Mouse (Mus musculus): ENCODE measurements around the gene Rnf5.

Rnf5 gene

DNA sequence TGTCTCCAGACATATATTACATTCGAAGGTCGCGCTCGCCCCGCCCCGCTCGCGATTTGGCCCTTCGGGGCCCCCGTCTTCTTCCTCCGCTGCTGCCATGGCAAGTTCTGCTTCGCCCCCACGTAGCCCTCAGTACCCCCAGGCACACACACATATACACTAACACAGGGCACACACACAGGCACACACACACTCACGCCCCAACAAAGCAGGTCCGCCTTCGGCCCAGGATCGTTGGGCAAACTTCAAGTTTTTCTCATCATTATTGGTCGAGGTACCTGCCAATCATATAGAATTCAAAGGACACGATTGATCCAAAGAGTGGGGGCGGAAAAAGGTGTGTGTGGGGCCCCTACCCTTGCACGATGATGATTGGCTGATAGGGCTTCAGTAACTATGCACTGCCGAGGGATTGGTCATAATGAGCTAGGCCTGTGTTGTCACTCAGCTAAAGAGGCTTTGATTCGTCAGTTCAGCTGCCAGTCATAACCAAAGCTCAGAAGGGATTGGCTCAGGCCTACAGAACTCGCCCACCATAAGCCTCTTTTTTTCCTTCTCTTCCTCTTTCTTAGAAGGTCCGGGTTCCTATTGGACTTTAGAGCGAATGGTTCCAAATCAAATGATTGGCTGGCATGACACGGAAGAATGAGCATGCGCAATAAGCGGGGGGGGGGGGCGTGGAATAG is at the start of gene Rnf5:
Rnf5 (minus strand) TSS at position 316 of the 686 bp plus-strand sequence.
- CTCF ChIA-PET = interaction anchor here (2.1 kb wide), 1 partner anchor 15 kb away, joined by 4 read pairs; no protein-coding TSS in a partner anchor

DNA sequence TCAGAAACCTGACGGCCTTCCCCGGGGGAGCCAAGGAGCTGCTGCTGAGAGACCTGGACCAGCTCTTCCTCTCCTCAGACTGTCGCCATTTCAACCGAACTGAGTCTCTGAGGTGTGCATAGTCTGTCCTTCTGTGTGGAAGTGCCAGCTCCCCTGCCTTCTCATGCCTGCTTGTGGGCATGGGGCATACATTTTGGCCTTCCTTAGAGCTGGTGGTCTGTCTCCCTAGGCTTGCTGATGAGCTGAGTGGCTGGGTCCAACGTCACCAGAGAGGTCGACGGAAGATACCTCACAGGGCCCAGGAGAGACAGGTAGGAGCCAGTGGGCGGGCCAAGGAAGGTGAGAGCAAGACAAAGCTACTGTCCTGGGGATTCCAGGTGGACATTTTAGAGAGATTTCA is 49.5 kb upstream of the Rnf5 start:
- CTCF ChIA-PET = interaction anchor here (0.5 kb wide), 1 partner anchor 330 kb away, joined by 4 read pairs; no protein-coding TSS in a partner anchor

DNA sequence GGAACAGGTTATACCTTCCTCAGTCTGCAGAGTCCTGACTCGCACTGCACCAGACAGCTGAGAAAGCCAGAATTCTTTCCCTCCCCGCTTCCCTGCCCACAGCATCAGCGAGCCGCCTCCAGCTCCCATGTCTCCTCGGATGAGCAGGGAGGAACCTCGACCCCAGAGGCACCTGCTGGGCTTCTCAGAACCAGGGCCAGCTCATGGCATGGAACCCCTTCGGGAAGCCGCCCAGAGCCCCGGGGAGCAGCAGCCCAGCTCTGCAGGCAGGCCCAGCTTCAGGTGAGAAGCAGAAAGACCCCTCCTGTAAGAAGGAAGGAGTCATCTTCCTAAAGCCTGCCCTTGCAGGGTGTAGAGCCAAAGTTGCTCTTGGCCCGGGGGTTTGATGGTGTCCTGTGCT is 49.1 kb upstream of the Rnf5 start:
- CTCF ChIA-PET = interaction anchor here (0.5 kb wide), 1 partner anchor 331 kb away, joined by 4 read pairs; no protein-coding TSS in a partner anchor

DNA sequence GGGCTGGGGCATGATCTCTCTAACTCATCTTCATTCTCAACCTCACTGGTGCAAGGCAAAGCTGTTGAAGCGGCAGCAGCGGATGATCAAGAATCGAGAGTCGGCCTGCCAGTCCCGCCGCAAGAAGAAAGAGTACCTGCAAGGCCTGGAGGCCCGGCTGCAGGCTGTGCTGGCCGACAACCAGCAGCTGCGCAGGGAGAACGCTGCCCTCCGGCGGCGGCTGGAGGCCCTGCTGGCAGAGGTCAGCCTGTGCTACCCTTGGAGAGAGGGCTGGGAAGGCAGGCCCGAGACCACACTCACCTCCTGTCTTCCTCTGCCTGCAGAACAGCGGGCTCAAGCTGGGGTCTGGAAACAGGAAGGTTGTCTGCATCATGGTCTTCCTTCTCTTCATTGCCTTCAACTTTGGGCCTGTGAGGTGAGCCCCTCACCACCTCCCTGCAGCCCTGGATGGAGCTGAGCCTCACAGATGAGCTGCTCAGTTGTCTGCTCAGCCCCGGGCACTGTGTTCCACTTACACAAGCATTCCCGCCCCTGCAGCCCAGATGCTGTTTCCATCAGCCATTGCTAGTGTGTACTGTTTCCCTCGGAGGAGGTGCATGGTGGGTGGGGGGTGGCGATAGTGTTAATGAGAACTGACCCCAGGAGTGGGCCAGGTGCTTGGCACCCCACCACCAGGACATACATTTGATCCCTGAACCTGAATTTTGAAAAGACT is 48.2 kb upstream of the Rnf5 start:
- CTCF ChIA-PET = no interaction called here

DNA sequence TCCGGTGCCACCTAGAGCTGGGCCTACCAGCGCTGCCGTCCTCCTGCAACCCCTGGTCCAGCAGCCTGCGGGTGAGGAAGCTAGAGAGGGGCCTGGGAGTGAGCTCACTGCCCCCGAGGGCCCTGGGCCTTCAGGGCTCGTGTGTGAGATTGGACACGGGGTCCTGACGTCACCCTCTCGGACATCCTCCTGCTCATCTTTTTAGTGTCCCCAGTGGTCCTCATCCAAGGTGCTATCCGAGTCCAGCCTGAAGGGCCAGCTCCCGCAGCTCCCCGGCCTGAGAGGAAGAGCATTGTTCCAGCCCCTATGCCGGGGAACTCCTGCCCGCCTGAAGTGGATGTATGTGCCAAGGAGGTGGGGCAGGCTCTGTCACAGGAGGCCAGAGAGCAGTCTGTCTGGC is 47.3 kb upstream of the Rnf5 start:
- CTCF ChIA-PET = no interaction called here

DNA sequence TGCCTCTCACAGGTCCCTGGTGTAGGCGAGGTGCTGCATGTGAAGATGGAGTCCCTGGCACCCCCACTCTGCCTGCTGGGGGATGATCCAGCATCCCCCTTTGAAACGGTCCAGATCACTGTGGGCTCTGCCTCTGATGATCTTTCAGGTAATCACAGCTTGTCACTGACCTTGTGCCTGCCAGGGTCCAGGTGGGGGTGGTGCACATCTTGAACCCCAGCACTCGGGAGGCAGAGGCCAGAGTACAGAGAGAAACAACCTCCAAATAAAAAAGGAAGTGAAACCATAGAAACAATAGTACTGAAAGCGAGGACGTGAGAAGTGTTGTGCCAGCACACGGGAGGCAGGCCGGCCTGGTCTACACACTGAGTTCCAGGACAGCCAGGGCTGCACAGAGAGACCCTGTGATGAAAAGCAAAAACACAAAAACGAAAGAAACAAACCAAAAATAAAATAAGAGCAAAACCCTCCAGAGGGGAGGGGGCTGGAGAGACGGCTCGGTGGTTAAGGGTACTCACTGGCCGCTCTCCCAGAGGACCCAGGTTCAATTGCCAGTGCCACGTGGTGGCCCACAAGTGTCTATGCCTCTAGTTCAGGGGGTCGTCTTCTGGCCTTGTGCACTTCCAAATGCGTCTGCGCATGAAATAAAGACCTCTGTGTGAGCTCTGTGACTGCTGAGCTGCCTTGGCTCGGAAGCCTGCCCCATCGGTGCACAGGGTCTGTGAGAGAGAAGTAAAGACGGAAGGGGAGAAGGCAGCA is 45.8 kb upstream of the Rnf5 start:
- CTCF ChIA-PET = no interaction called here

DNA sequence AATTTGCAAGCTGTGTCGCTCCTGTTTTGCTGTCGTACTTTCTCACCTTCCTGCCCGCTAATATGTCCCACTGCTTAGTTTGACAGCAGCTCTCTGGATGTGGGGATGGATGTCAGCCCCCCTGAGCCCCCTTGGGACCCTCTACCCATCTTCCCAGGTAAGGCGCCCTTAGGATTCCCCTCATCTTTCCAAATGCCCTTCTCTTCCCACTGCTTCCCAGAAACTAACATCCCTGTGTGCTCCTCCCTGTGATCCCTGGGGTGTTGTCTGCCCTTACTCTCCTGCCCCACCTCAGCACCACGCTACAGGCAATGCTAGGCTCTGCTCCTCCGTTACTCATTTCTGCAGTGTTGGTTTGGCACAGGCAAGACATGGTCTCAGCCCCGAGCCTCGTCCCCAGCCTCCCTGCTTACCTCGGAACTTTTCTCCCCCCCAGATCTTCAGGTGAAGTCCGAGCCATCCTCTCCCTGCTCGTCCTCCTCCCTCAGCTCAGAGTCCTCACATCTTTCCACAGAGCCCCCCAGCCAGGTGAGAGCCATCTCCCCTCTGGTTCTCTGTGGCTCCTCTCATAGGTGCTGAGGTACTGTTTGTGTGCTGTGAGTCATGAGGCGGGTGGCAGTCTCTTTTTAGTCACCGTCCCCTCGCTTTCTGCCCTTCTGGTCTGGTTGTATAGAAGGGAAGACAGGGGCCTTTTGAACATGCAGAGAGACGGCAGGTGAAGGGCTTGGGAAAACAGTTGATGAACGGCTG is 44.8 kb upstream of the Rnf5 start:
- CTCF ChIA-PET = no interaction called here

DNA sequence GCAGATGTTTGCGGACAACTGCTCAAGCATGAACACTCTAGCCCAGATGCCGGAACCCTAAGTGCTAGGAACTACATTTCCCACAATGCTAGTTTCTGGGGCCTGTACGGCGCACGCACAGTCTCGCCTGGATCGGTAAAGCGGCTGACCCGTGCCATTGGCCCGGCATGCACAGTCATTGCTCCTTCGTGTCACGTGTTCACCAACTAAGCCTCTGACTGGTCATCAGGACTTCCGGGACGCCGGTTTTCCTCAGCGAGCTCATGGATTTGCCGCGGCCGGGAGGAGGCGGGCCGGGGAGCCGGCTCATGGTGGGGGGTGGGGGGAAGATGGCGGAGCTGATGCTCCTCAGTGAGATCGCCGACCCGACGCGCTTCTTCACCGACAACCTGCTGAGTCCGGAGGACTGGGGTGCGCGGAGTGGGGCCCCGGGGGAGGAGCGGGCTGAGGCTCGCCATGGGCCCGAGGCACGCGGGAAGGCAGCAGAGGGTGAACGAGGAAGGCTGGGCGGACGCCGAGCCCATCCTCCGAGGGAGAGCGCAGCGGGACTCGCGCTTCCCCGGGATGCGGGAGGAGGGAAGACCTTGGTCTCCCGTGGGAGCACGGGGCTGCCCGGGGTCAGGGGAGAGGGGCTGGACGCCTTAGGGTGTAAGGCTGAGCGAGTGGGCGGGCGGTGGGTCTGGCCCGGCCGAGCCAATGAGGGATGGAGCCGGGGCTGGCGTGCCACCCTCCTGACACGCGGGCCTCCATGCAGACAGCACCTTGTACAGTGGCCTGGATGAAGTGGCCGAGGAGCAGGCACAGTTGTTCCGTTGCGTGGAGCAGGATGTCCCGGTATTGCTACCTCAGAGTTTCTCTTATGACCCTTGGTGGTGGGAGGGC is 43.7 kb upstream of the Rnf5 start, which contains the start of gene Atf6b:
Atf6b (plus strand) TSS at position 241 of the 882 bp plus-strand sequence.
- CTCF ChIA-PET = no interaction called here

DNA sequence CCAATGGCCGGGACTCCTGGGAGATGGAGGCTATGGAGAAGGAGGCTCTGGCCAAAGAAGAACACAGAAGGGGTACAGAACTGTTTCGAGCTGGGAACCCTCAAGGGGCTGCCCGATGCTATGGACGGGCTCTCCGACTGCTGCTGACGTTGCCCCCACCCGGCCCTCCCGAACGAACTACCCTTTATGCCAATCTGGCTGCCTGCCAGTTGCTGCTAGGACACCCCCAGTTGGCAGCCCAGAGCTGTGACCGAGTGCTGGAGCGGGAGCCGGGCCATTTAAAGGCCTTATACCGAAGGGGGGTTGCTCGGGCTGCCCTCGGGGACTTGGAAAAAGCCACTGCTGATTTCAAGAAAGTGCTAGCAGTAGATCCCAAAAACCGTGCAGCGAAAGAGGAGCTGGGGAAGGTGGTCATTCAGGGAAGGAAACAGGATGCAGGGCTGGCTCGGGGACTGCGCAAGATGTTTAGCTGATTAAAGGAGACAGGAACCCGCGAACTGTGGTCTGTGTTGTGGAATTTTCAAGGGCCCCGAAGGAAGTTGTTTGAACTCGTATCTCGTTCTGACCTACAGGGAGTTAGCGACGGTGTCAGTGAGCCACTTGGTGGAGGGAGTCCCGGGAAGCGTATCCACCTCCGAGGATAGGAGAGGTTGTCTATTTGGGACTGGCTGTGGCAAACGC is 42.5 kb upstream of the Rnf5 start:
- CTCF ChIA-PET = interaction anchor here (0.6 kb wide), 1 partner anchor 229 kb away, joined by 9 read pairs; no protein-coding TSS in a partner anchor

DNA sequence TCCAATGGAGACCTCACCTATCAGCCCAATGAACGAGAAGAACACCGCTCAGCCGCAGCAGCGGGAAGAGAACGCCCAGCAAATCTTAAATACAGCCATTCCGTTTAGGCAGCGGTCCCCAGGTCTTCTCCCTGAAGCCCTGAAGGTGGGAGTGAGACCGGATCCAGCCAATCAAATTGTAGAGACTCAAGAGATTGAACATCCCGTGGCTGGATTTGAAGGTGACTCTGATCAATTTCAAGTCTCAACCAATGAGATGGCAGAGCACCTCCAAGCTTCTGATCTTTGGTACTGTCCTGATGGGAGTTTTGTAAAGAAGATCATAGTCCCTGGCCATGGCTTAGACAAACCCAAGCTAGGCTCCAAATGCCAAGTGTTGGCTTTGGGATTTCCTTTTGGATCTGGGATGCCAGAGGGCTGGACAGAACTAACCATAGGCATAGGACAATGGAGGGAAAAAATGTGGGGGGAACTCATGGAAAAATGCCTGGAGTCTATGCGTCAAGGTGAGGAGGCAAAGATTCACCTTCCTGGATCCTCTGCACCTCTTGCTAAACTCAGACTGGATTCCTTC is 41.9 kb upstream of the Rnf5 start:
- CTCF ChIA-PET = interaction anchor here (0.6 to 0.8 kb wide), 2 partner anchors 230 to 689 kb away, joined by 4 to 9 read pairs; partner anchors contain the start of gene Rps18

DNA sequence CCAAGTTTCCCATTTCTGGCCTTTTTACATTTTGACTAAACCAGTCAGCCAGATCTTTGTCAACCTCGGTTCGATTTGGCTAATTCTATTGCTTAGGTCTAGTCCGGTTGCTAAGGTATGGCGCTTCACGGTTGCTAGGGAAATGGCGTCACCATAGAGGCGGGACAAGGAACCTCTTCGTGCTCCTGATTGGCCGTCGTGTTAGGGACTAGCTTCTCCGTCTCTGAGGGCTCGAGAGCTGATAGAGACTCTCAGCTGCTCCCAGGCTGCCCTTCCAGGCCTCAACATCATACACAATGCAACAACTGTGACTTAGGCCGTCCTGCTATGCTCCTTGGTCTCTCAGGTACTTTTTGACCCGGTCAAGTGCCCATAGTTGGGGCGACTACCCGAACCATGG is 41.1 kb upstream of the Rnf5 start, which contains the start of gene Fkbpl:
Fkbpl (plus strand) TSS at position 157 of the 400 bp plus-strand sequence.
- CTCF ChIA-PET = interaction anchor here (0.8 kb wide), 1 partner anchor 689 kb away, joined by 4 read pairs; the partner anchor contains the start of gene Rps18

DNA sequence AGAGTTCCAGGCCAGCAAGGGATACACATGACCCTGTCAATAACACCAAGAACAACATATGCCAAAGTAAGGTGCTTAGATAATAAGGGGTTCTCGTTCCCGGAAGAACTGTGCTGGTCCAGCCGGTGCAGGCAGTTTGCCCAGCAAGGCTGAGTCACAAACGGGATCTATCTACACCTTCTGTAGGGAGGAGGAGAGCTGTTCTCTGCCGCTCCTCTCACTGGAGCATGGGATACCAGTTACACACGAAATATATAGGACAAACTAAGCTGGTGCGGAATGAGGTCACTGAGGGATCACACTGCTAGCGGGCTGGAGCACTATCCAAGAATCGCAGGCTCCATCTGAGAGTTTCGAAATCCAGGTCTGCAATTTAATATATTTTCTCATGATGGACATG is 40.5 kb upstream of the Rnf5 start:
- CTCF ChIA-PET = no interaction called here

DNA sequence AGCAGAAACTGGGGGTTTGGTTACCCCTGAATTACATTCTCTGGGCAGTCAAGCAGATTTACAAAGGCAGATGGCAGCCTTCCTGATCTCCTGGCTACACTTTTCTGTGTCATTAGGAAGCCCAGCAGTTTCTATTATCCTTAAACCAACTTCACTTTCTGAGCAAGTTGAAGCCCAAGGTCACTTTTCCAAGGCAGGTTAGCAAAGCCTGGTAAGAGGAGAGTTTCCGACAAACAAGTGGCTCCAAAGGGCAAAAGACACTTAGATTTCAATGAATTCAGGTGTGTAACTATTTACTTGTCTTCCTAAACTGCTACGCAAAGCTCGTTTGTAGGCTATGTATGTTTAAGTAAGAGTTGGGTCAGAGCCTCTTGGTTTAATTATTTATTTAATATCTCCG is 39.9 kb upstream of the Rnf5 start:
- CTCF ChIA-PET = no interaction called here

DNA sequence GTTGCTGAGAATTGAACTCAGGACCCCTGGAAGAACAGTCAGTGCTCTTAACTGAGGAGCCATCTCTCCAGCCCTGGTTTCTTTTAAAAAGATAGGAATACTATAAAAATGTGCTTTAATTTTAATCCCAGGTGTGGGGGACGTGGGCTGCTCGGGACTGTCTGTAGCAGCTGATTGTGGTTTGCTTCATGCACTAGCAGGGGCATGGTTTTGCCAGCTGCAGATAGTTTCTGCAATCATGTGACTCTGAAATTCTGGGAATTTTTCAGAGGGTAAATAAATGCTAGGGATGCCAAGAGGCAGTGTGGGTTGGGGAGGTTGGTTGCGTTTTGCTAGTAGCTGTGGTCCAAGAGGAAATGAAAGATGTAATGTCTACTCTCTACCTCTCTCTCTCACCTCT is 38.5 kb upstream of the Rnf5 start:
- CTCF ChIA-PET = no interaction called here

DNA sequence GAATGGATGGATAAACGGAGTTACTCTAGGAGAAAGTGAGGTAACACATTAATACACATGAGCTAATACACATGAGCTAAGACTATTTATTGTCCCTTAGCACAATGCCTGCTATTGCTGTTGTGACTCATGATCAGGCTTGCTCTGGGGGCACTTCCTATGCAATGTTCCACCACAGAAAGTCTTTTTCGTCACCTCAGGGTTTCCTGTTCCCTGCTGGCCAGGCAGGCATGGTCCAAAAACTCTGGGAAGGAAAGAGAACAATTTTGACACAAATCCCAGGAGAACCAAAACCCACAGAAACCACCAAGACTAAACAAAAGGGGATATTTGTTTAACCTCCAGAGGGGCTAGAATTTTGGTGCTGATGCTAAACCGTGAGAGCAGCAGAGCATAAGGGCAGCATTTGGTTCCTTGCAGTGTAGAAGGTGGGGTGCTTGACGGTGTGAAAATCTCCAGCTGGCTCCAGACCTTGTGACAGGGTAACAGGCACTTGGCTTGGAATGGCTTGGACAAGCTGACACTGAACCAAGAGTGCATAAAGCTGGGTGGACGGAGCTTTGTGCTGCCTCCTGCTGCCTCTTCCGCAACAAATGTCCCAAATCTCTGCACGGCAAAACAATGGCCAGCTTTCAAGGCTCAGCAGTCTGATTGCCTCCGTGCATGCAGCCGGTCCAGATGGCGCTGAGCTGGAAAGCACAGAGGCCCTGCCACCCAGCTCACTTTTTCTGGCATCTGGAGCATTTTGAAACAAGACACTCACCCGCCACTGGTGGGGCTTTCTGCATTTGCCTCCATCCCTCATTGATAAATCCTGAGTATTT is 37.5 kb upstream of the Rnf5 start:
- CTCF ChIA-PET = interaction anchor here (0.5 to 0.6 kb wide), 2 partner anchors 13 to 669 kb away, joined by 3 read pairs; partner anchors contain the start of gene Ppt2

DNA sequence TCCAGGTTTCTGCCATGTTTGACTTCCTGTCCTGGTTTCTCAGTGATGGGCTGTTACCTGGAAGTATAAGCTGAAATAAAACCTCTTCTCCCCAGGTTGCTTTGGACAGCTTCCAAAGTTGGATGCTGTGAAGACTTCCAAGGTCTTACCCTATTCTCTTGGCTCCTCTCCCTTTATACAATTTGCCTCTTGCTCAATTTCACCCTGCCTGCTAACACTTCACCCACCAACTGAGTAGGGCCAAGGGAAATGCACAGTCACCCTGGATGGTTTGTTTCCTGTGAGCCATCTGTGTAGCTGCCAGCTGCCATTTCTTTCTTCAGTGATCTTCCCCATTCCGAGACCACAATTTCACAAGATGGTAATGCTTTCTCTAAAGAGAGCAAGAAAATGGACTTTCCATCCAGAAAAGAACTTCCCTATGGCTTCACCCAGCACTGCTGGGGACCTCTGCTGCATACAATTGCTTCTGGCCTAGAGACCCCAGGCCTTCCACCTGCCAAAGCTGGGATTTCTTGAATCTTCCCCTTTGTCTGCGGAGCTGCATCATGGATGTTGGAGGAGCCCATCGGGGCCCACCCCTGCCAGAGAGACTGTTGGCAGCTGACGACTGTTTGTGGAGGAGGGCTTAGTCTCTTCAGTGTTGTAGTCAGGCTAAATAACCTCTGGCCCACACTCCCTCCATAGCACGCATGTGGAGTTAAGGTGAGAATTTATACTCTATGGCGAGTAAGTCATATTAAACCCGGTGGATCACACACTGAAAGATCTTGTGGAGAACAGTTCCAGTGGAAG is 36.2 kb upstream of the Rnf5 start:
- CTCF ChIA-PET = no interaction called here

DNA sequence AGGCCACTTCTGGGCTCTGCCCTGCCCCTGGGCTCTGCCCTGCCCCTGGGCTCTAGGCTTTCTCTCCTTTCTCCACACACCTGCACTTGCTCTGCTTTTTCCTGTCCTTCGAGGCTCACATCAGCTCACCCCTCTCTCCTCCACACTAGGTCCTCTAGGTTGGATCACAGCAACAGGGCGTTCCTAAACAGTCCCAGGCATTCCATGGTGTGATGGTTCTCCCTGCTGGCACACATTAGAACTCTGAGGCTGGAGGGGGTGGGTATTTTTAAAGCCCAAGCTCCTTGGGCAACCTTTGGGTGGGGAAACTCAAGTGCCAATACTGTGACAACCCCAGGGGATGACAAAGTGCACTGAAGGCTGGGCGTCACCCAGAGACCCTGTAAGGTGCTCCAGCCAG is 34.0 kb upstream of the Rnf5 start:
- CTCF ChIA-PET = no interaction called here

DNA sequence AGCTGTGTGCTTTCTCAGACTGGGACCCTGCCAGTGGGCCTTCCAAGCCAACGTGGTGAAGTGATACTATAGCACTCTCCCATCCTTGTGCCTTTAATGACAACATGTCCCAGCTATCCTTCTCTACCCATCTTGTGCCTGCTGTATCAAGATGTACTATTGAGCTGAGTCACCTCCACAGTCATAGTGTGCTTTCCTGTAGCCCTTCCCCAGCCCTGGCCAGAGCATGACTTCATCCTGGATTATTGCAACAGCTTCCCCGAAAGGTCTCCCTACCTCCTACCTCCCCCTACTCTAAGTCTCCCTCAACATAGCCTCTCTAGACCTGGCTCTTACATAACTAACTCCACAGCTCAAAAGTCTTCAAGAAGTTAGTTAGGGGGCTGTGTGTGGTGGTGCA is 32.2 kb upstream of the Rnf5 start:
- CTCF ChIA-PET = no interaction called here
